Mouse (Mus musculus) adrenal gland, adult 2 months (tissue): Measurements from ENCODE around the gene Shb. TPM values are rescaled to one million over a fixed set of nuclear protein-coding genes. Genes with fewer than 3 reads are reported as not detected.
A peak's percentile ranks its signal among the peaks of the same experiment; 100 is the strongest.

Experiments used
- DNase-seq: peaks from one replicate; pipeline ENCODE4 v3.0.0; 2021
- polyA plus RNA-seq: library from polyadenylated mRNA; depleted of rRNA; stranded (reverse); fragments of >200 nt; gene quantifications from 2 replicates; pipeline ENCODE4 v1.2.3, GENCODE M21; 2012
- total RNA-seq, 2 experiments: library from RNA; stranded (reverse); gene quantifications; 2 replicates each; pipeline ENCODE4 v1.2.3; 2021

The Shb gene
- total and polyA plus RNA-seq, 3 experiments: 48.7 to 154 (median 106) TPM

GRCm38 (mm10) chr4:45421519-45422260 is 110.6 kb downstream of the Shb start:
- DNase-seq: no peak

DNA sequence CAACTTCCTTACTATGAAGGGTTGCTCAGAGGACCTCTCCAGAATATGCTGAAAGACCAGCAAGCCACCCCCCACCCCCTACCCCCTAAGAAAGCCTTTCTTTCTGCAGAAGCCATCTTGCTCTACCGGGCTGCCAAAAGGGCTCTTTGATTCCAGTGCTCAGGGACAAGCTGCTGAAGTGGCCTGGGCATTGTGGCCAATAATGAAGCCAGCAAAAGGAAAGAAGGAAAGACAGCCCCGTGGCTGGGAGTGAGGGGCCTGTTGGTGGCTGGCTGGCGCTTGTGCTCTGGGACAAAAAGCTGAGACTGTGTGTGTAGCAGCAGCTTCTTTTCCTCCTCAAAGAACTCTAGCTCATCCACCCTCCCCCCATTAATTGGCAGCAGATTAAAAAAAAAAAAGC is 111.5 kb downstream of the Shb start:
- DNase-seq: no peak

DNA sequence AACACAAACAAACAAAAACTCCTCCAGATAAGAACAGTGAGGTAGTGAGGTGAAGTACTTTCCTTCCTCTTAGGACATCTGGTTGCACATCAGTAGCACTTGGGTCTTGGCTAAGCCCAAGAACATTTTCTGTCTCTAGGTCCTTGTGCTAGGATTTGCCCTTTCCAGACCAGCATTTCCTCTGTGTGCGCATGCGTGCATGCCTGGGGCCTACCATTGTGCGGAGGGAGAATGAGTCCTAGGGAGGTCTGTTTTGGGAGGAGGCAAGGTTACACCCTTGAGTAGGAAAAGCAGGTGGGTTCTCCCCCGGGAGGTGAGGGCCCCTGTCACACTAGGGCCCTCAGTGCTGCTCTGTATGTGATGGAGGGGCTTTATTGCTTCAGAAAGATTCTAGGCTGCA is 113.2 kb downstream of the Shb start:
- no peak for DNase-seq

DNA sequence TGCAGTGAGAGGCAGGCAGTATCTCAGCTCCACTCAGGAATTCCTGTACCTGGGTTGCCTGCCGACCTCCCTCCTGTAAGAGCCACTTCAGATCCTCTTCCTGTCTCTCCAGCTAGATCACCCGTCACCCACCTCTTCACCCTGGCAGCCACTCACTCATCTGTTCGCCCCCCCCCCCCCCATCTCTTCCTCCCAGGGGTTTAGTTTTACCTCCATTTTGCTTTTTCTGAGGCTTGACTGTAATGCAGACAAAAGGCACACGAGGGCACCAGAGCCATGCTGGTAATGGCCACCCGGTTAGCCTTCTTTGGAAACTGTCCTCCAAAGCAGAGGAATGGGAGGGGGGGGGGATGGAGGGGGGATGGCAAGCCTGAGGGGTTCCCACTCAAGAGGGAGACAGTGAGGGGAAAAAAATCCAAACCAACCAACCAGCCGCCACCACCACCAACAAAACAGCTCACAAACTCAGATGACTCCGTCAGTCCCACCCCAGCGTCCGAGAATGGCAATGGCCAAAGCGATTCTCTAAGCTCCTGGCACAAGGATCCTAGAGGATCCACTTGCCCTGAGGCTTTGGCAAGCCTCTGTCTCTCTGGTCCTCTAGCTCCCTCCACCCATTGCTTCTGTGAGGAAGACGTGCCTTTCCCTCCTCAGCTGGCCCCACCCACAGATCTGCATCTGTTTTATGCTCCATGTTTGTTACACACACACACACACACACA is 113.9 kb downstream of the Shb start:
- peak; percentile 60 for DNase-seq

- DNase-seq: no peak
Measured at GRCm38 (mm10) chr4:45416314-45416713, 116.0 kb downstream of the Shb start.

DNA sequence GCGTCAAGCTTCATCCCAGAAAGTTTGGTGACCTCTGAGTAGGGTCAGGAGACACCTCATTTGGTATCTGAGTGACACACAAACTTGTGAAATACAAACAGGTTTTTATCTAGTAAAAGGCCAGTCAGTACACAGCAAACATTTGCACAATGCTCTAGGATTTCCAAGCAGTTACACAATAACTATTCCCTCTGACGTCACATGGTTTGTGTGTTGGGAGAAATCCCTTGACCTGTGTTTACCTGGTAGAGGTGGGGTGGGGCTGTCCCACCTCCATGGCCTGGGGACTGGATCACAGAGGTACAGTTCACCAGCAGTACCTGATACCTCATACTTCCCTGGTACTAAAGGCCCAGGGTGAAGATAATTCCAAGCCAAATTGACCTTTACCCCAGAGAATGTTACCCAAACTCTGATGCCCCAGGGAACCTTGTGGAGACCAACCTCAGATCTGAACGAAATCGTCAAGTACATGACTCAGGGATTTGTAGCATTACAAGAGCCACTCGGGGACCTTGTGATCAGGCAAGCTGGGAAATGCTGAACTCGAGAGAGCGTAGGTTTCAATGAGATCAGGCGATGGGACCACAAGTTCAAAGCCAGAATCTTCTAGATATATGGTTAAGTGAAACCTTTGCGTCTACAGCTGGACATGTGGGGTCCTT is 118.5 kb downstream of the Shb start:
- DNase-seq: peak; percentile 54

DNA sequence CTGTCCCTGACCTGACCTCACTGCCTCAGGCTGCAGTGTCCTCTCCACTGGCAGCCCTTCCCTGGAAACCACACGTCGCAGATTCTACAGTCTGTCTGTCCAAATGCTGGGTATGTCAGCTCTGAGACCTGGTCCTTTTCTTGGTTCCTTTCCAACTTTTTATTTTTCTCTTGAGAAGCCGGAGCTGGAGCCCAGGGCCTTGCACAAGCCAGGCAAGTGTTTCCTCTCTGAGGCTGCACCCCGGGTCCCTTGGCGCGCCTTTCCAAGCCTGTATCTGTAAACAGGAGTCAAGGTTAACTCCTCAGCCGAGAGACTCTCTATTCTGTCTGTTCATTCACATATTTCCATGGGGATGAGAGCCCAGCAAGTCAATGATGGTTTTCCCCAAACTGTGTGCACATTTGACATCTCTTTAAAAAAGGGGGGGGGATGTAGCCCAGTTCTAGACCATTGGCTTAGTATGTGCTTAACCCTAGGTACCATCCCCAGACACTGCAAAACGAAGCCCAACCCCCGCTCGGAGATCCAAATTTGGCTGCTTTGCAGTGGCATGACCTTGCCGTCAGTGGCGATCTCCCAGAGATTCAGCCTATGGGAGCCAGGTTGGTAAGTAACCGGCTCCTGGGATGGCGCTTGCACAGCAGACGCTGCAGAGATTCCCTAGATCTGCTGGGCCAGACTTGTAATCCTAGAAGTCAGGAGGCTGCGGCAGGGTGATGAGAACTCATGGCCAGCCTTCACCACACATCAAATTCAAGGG is 119.7 kb downstream of the Shb start:
- peak; percentile 62 for DNase-seq

GRCm38 (mm10) chr4:45411181-45411790 is 121.0 kb downstream of the Shb start:
- DNase-seq: peak; percentile 59

DNA sequence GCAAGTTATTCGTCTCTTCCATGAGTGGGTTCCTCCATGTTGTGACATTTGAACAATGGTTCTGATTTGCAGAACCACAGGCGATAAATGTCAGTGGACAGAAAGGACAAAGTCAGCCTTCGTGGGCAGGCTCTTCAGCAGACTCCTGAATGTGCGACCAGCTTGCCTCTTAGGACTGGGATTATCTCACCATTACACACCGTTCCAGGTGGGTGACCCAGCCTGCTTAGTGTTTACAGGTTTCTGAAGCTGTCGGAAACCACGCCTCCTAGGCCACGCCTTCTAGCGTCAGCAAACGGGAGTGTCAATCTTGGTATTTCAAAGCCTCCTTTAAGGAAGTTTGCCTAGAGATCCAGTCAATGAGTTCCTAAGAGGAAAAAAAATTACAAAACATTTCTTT is 123.0 kb downstream of the Shb start:
- peak; percentile 83 for DNase-seq

GRCm38 (mm10) chr4:45408427-45409132 is 123.7 kb downstream of the Shb start, which contains the start of gene Slc25a51:
Slc25a51 (minus strand) TSS chr4:45408766.
- peak; percentile 95 for DNase-seq

DNA sequence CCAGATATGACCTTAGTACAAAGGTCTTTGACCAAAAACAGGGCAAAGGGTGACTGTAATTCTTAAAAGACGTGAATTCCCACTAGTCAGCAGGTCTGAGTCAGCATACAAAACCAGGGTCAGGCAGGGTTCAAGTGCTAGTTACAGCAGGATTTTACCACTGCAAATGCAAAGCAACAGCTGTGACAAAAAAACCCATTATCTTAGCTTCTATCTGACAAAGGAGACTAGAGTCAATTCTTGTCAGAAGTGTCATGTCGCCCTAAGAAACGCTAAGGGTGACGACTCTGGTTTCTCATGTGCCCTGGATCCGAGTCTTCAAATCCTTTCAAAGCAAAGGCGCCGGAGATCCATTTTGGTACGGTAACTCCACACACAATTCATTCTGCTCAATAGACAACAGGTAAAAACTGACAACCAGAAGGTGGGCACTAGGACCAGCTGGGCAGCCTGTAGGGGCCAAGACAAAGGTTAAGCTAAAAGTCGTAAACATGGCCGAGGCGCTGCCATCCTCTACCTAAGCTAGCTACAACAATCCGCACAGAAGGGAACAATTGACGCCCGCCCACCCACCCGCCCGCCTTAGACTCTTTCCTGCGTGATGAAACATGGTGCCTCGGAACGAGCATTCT is 124.5 kb downstream of the Shb start:
- peak; percentile 81 for DNase-seq

- DNase-seq: peak; percentile 9
Measured at GRCm38 (mm10) chr4:45407001-45407702, 125.1 kb downstream of the Shb start.

- peak; percentile 21 for DNase-seq
Measured at GRCm38 (mm10) chr4:45406397-45406796, 125.9 kb downstream of the Shb start.

GRCm38 (mm10) chr4:45405315-45405714 is 127.0 kb downstream of the Shb start:
- DNase-seq: peak; percentile 25

DNA sequence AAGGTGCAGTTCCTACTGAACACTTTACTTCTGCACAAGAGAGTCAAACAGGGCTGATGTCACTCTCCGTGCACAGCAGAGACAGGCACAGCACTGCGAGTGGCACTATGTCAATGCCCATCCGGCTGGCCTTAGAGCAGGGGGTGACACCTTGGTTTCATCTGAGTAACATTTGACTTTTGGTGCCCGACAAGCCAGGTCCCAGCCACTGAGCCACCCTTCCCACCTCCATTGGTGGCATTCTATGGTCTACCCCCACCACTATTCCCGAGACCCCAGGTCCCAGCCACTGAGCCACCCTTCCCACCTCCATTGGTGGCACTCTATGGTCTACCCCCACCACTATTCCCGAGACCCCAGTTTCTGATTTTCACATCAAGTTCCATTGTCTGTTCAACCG is 128.2 kb downstream of the Shb start:
- peak; percentile 2 for DNase-seq

DNA sequence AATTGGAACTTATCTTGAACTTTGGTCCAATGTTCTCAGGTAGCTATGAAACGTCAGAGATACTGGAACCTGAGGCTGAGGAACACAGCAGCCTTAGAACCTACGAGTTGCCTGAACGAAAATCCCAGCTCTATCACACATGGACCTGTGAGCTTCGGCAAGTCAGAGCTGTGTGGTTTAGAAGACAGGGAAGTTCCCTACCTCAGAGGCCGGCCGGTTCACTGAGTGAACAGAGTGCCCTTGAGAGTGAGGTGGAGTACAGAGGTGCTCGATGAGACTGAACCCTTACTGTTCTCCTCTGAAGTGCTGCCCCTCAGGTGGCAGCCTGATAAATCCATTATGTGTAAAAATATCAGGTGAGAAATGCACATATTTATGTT is 128.8 kb downstream of the Shb start:
- DNase-seq: no peak

DNA sequence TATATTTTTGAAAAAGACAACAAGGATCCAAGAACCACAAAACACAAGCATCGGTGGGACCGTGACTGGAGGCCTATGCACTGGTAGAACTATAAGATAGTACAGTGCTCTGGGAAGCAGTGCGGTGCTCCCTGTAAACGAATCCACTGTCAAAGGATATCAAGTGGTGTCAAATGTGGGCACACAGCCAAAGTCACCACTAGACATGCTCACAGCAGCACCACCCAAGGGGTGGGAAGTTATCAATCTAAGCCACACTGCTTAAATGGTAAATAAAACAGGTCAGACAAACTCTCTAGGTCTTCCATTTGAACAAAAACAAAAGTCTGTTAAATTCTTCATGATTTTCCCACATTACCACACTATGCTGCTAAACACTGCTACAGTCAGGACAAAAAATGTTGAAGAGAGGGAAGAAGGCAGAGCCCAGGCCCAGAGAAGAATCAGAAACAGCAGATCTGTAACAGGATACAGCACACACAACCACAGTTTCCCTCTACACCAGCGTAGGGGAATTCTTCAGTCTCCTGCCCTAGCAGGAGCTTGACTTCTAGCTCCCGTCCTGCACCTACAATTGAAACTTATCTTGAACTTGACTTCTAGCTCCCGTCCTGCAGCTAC is 129.3 kb downstream of the Shb start:
- DNase-seq: peak; percentile 16

DNA sequence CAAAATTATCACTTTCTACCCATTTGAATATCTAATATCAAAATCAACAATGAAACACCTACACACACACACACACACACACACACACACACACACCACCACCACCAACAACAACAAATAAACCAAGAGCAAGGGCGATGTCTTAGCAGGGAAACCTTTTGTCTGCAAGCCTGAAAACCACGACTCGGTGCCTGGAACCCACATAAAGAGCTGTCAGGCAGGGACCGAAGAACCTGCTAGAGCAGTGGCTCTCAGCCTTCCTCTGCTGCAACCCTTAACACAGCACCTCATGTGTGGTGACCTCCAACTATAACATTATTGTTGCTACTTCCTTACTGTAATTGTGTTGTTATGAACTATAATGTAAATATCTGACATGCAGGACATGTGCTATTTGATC is 130.0 kb downstream of the Shb start:
- DNase-seq: no peak

DNA sequence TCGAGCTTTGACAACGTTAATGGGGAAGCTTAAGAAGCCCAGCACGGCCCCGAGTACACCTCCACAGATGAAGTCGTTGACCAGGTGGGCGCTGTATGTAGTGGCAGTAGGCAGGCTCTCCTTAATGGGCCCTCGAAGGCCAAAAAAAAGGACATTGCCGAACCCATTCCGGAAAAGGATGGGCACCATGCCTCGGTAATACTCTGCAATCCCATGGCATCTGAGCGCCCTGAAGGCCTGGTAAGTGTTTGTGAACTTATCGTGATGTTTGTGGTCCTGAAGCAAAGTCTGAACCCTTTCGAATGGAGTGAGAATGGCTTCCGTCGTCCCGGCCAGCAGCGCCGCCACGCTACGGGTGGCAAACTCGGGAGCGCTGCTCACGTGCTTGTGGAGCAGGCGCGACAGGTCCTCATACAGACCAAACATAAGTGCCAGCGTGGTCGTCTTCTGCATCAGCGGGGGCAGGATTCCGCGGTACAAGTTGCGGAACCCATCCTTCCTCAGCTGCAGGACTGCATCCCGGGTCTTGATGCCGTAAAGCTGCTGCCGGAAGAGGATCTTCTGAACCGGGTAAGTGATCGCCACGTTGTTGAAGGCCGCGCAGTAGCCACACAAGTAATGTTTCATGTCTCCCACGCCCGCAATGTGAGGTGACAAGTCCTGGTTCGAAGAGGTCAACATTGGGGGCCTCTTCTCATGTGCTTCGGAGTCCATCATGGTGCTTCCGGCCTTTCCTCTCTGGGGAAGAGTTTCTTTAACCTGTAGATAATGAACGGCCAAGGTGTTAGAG is 132.7 kb downstream of the Shb start:
- no peak for DNase-seq
